Mouse (Mus musculus) E14TG2a.4 (cell line): Measurements from ENCODE around the gene Sgpl1.
A peak's percentile ranks its signal among the peaks of the same experiment; 100 is the strongest.

Experiments
- H3K27me3 ChIP-seq: 2 replicates; pipeline ENCODE4 v1.6.1; 2014; ENCODE audit warnings: low read length, control low read depth; ENCODE audit not compliant: insufficient read depth
- H3K36me3 ChIP-seq: 2 replicates; pipeline ENCODE4 v1.6.1; 2014; ENCODE audit warnings: low read length, control low read depth; ENCODE audit not compliant: insufficient read depth
- H3K4me1 ChIP-seq: replicated peaks from 2 replicates; pipeline ENCODE4 v1.6.1; 2014; ENCODE audit warnings: low read depth, low read length, control low read depth
- H3K4me3 ChIP-seq: replicated peaks from 2 replicates; pipeline ENCODE4 v1.5.1; 2014; ENCODE audit warnings: mild to moderate bottlenecking, low read length
- H3K9me3 ChIP-seq: 2 replicates; pipeline ENCODE4 v1.6.1; 2014; ENCODE audit warnings: low read length, control low read depth
- CTCF ChIP-seq: conservative IDR thresholded peaks from 2 replicates; pipeline ENCODE4 v1.5.1; 2014; ENCODE audit warnings: low read length
- NANOG ChIP-seq: IDR thresholded peaks from 2 replicates; pipeline ENCODE4 v1.6.1; 2014; ENCODE audit warnings: borderline replicate concordance, low read length, mixed read lengths
- POU5F1 ChIP-seq: IDR thresholded peaks from 2 replicates; pipeline ENCODE4 v1.6.1; 2014; ENCODE audit warnings: low read length, borderline replicate concordance

The Sgpl1 gene

DNA sequence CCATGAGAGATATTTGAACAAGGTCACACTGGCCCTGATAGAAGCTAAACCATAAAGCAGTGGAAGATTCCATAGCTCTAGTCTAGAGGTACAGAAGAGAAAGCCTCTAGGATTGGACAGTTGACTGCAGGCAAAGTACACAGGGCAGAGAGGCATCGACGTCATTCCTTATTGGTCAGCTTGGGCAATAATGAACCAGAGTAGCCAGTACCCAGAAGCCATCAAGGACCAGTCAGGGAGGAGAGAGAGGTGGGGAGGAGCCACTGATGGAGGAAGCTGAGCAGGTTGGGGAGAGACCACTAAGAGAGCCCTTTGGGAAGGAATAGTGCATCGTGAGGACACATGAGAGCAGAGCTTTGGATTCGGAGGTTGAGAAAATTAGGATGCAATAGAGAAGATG is 30.2 kb upstream of the Sgpl1 start:
- Histone ChIP-seq H3K36me3 (no peaks in the 10 kb centered on the region), H3K4me1 (peaks cover 26% of the 10 kb centered on the region), H3K9me3 (no peaks in the 10 kb centered on the region), H3K4me3 (no peak overlapping the region), H3K27me3 (peaks cover 67% of the 10 kb centered on the region)
- no peak for TF ChIP-seq NANOG
- no peak for TF ChIP-seq CTCF
- no peak for TF ChIP-seq POU5F1

DNA sequence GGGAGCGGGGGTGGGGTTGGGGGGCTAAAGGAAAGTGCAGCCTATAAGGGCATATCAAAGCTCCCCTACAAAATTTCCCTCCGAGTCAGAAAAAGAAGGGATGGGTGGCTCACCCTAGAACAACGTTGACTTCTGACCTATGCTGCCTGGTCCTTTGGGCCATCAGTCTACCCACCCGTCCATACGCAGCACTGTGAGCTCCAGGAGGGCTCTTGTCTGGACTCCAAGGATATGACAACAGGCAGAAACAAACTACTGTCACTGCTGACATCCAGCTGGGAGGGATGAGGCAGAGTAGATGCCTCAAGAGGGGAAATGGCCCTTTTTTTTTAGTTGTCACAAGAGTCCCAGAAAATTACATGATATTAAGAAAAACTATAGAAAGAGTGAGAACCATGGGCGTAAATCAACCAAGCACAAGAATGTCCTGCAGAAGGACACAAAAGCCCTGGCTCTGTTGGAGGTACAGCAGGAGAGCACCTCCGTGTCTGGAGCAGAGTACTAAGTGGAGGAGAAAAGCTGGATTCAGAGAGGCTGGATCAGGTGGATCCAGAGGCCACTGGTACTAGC is 28.8 kb upstream of the Sgpl1 start:
- peaks cover 73% of the 10 kb centered on the region for H3K27me3 ChIP-seq
- TF ChIP-seq CTCF (no peak), POU5F1 (no peak), NANOG (no peak)
- peaks cover 26% of the 10 kb centered on the region for H3K4me1 ChIP-seq
- H3K4me3 ChIP-seq: no peak overlapping the region
- H3K9me3 ChIP-seq: no peaks in the 10 kb centered on the region
- no peaks in the 10 kb centered on the region for H3K36me3 ChIP-seq

DNA sequence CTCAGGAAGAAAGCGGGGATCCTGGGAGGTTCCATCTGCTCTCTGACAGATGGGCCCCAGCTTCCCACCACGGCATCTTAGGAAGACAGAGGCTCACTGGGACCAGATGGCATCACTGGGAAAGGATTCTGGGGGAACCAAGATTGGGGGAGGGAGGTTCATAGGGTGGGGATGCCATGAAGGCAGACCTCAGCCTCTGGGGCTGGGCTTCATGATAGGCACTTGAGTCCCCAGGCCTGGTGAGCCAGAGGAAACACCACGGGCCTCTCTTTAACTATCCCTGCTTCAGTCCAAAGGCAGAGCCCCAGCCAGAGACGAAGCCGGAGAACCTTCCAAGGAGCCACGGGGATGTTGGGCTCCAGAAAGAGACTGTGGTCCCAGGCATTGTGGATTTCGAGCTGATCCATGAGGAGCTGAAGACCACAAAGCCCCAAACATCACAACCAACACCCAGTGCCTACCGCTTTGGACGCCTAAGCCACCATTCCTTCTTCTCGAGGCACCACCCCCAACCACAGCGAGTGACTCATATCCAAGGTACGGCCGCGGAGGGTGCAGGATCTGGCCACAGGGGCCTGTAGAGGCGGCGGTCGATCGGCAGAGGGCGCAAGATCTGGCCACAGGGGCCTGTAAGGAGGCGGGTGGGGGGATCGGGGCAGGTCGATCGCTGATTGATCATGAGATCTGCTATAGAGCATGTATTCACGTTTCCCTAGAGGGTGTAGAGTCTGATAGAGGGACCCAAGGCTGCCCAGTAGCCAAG is 28.1 kb upstream of the Sgpl1 start:
- Histone ChIP-seq H3K36me3 (no peaks in the 10 kb centered on the region), H3K27me3 (peaks cover 73% of the 10 kb centered on the region), H3K4me3 (peak overlapping the region; percentile 60), H3K4me1 (peaks cover 21% of the 10 kb centered on the region), H3K9me3 (no peaks in the 10 kb centered on the region)
- no peak for TF ChIP-seq NANOG
- TF ChIP-seq CTCF: peak; percentile 81

DNA sequence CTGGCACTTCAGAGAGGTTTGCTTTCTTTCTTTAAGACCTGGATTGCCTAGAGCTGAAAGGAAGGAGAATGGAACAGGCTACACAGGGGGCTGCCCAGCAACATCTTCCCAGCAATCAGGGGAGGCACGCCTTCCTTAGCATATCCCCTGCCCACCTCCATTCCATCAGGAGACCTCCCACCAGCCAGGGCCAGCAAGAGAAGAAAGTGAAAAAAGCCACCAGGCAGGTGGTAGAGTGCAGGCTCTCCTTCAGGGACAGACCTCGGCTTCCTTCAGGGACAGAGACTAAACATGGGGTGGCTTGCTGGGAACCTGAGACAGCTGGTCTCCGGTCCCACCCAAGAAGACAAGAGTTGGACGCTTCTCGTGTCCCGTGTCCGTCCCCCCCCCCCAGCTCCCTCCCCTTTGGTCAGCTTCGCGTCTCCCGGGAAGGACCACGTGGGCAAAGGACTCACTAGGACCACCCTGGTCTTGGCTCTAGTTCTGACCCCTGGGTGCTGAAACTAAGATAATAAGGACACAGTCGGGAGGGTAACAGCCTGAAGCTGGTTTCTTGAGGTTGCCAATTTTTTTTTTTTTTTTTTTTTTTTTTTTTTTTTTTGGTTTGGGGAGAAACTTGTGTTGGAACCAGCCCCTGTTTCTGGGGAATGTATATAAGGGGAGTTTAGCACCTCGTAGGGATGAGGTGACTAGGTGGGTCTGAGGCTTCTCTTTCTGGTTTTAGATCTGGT is 27.4 kb upstream of the Sgpl1 start:
- peaks cover 21% of the 10 kb centered on the region for H3K4me1 ChIP-seq
- TF ChIP-seq CTCF (no peak), NANOG (no peak), POU5F1 (no peak)
- H3K4me3 ChIP-seq: 0 out of 2 replicates have a peak overlapping the region, but pooled peaks have one; percentile 60
- H3K9me3 ChIP-seq: no peaks in the 10 kb centered on the region
- peaks cover 65% of the 10 kb centered on the region for H3K27me3 ChIP-seq
- H3K36me3 ChIP-seq: no peaks in the 10 kb centered on the region

DNA sequence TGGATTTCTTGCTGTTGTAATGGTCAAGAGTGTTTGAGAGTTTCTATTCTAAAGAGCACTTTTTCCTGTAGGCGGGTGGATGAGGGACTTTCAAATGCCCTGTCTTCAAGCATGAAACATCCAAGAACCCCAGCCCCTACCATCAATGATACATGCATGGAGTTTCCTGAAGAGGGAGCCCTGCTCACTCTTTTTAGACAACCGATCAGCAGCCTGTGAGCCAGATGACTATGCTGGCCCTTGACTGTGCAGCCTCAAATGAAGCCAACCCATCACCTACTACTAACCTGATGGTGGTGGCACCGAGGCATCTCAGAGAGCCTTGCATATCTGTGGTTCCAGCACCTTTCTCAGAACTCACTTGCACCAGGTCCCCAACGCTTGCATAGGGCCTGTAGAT is 25.0 kb upstream of the Sgpl1 start:
- TF ChIP-seq NANOG (no peak), CTCF (0 out of 2 replicates have a peak, but pooled peaks have one; percentile 8), POU5F1 (no peak)
- Histone ChIP-seq H3K4me3 (no peak overlapping the region), H3K36me3 (no peaks in the 10 kb centered on the region), H3K4me1 (peaks cover 27% of the 10 kb centered on the region), H3K9me3 (no peaks in the 10 kb centered on the region), H3K27me3 (peaks cover 51% of the 10 kb centered on the region)

- Histone ChIP-seq H3K9me3 (no peaks in the 10 kb centered on the region), H3K4me3 (no peak within 1 kb of the TSS), H3K27me3 (peaks cover 46% of the 10 kb centered on the region), H3K36me3 (no peaks in the 10 kb centered on the region), H3K4me1 (peaks cover 27% of the 10 kb centered on the region)
- TF ChIP-seq CTCF: no peak
- TF ChIP-seq NANOG: no peak
Measured at GRCm38 (mm10) chr10:61171654-61172053, 24.2 kb upstream of the Sgpl1 start, which contains the start of gene Tbata. TSS of gene Tbata (plus strand) at chr10:61171954.

- Histone ChIP-seq H3K36me3 (no peaks in the 10 kb centered on the region), H3K27me3 (peaks cover 18% of the 10 kb centered on the region), H3K4me3 (no peak overlapping the region), H3K4me1 (peaks cover 5% of the 10 kb centered on the region; the same call in 1 of the 2 replicates), H3K9me3 (no peaks in the 10 kb centered on the region)
- no peak for TF ChIP-seq POU5F1
- no peak for TF ChIP-seq NANOG
- TF ChIP-seq CTCF: no peak
Measured at GRCm38 (mm10) chr10:61168393-61168792, 20.9 kb upstream of the Sgpl1 start.

DNA sequence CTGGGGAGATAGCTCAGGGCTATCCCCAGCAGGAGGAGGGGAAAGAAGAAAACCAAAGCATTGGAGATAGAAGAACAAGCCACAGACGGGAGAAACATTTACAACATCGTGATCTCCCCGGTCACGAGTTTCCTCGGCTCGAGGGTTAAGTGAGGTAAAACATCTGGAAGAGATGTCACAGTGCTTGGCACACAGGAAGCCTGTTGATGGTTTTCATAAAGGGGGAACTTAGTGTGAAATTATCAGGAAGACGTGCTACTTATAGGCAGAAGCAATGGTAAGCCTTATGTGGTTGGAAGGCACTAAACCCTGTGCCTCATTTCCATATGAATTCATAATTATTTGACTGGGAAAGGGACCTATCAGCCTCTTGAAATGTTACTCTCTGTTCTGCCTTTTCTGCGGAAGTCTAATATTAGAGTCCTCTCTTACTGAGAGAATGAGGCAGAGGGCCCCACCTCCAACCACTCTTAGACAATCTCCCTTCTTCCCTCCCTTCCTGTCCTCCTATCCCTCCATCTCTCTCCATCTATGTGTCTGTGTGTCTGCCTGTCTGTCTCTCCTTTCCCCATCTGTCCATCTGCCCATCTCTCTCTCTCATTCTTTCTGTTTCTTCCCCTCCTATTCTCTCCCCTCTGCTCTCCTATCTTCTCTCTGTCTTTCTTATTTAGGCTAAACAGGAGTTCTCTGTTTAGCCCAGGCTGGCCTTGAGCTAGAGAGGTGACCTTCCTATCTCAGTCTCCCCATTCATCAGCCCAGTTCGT is 20.0 kb upstream of the Sgpl1 start:
- TF ChIP-seq POU5F1 (no peak), NANOG (no peak), CTCF (no peak)
- Histone ChIP-seq H3K36me3 (no peaks in the 10 kb centered on the region), H3K27me3 (peaks cover 18% of the 10 kb centered on the region), H3K4me3 (no peak overlapping the region), H3K4me1 (peaks cover 9% of the 10 kb centered on the region), H3K9me3 (no peaks in the 10 kb centered on the region)
